Mouse (Mus musculus) hindbrain, embryonic 12.5 days (tissue): ENCODE data around the gene Rps25. TPM values are rescaled to one million over a fixed set of nuclear protein-coding genes. Genes with fewer than 3 reads are reported as not detected.
A peak's percentile ranks its signal among the peaks of the same experiment; 100 is the strongest.
"Not testable (repeated sequence)": the region's sequence is repeated elsewhere in the genome, so short reads cannot be mapped to it uniquely, and the experiment has no call there.

ENCODE experiments used
- ATAC-seq: fragments of 200-750 bp; cut with Nextera tagmentation; 2 replicates; pipeline ENCODE4 v1.8.0; 2017; ENCODE audit warnings: moderate TSS enrichment; ENCODE audit not compliant: low FRiP score
- H3K27ac ChIP-seq: fragments of 300-500 bp; sonication (generic); 2 replicates; pipeline ENCODE4 v1.5.1; 2016; ENCODE audit warnings: mild to moderate bottlenecking
- H3K27me3 ChIP-seq: fragments of 300-500 bp; sonication (generic); 2 replicates; pipeline ENCODE4 v1.6.1; 2016; ENCODE audit warnings: mild to moderate bottlenecking
- H3K36me3 ChIP-seq: fragments of 300-500 bp; sonication (generic); 2 replicates; pipeline ENCODE4 v1.6.1; 2016; ENCODE audit warnings: mild to moderate bottlenecking
- H3K4me1 ChIP-seq: fragments of 300-500 bp; sonication (generic); 2 replicates; pipeline ENCODE4 v1.6.1; 2016
- H3K4me2 ChIP-seq: fragments of 300-500 bp; sonication (generic); replicated peaks from 2 replicates; pipeline ENCODE4 v1.6.1; 2016; ENCODE audit warnings: mild to moderate bottlenecking
- H3K4me3 ChIP-seq: fragments of 300-500 bp; sonication (generic); 2 replicates; pipeline ENCODE4 v1.5.1; 2016; ENCODE audit warnings: mild to moderate bottlenecking
- H3K9ac ChIP-seq: fragments of 300-500 bp; sonication (generic); 2 replicates; pipeline ENCODE4 v1.6.1; 2016; ENCODE audit warnings: mild to moderate bottlenecking, moderate library complexity
- H3K9me3 ChIP-seq: fragments of 300-500 bp; sonication (generic); replicated peaks from 2 replicates; pipeline ENCODE4 v1.6.1; 2016; ENCODE audit warnings: mild to moderate bottlenecking
- WGBS: fragments of 180-500 bp; shearing (Covaris S2); methylation state at CpG from one replicate; pipeline ENCODE4 v1.1.7; 2016; 5-methylcytosine and 5-hydroxymethylcytosine counted together
- polyA plus RNA-seq: library from polyadenylated mRNA; unstranded; fragments of >200 nt; fragmentation: Nextera tagmentation; extraction: Ambion mirVana; gene quantifications from 2 replicates; pipeline ENCODE4 v1.2.1, GENCODE M21; 2016

The Rps25 gene
- polyA plus RNA-seq: 1,265 and 1,340 TPM in 2 replicates

DNA sequence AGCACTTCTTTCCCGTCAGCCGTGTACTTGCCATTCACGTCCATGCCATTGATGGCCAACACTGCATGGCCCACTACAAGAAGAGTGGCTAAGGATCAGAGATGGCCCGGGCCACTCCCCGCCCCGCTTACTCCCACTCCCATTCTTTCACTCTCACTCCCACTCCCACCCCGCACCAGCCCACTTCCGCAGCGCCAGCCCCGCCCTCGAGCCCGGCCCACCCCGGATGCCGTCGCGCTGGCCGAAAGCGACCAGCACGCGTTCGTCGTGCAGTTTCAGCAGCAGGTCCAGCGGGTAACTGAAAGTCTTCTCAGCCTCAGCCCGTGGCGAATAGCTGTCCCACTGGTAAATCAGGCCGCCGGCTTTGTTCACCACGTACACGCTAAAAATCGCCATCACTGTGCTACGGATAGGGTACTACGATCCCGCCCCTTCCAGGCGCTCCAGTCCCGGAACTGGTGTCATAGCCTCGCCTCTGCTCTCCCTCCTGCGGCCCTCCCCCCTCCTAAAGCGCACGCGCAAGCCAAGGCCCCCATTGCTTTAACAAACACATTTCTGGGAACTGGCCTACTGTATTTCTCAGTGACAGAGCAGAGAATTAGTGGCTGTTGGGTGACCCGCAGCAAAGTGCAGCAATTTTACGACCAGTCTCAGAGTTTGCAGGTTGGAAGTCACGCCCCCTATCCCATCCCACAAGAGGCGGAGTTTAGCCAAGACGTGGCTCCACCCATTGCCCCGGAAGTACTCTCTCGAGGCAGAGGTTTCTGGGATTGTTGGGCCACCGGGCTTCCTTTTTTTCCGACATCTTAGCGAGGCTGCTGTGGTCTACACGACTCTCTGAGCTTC lies at the start of gene Rps25, which contains the start of gene Trappc4:
TSS of gene Rps25 (plus strand) at position 234 of the 846 bp plus-strand sequence.
TSS of gene Trappc4 (minus strand) at position 695 of the 846 bp plus-strand sequence.
- H3K36me3 ChIP-seq: peaks cover 62% of the 10 kb centered on the region
- H3K4me2 ChIP-seq: peak within 1 kb of the TSS; percentile 84

DNA sequence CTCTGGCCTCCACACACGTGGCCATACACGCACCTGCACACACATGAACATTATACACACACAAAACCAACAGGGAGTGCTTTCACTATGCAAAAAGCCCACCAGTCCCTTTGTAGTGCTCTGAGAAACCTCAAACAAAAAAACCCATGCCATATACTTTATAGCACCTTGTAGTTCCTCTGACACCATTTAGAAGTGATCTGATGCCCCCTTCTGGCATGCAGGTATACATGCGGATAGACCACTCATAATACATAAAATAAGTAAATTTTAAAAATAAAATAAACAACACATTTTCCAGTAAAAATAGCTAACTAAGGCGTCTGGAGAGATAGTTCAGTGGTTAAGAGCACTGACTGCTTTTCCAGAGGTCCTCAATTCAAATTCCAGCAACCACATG lies 49.7 kb upstream of the Rps25 start:
- Histone ChIP-seq H3K9me3 (no peaks in the 10 kb centered on the region), H3K4me1 (peaks cover 10% of the 10 kb centered on the region), H3K27me3 (no peaks in the 10 kb centered on the region), H3K36me3 (peaks cover 69% of the 10 kb centered on the region), H3K4me3 (no peak overlapping the region), H3K27ac (no peak overlapping the region), H3K4me2 (no peak overlapping the region), H3K9ac (no peak overlapping the region)
- 79% methylated on average over 4 of the region's 4 CpGs for WGBS
- no peak for ATAC-seq

More for the DNA sequence above, at the start of gene Rps25, which contains the start of gene Trappc4:
- Histone ChIP-seq H3K9ac (peak within 1 kb of the TSS; percentile 85), H3K27me3 (no peaks in the 10 kb centered on the region), H3K27ac (peak within 1 kb of the TSS; percentile 96), H3K9me3 (no peaks in the 10 kb centered on the region), H3K4me1 (peaks cover 16% of the 10 kb centered on the region), H3K4me3 (peak within 1 kb of the TSS; percentile 90)
- WGBS: under 1% methylated on average over 51 of the region's 51 CpGs
- peak; percentile 97 for ATAC-seq

DNA sequence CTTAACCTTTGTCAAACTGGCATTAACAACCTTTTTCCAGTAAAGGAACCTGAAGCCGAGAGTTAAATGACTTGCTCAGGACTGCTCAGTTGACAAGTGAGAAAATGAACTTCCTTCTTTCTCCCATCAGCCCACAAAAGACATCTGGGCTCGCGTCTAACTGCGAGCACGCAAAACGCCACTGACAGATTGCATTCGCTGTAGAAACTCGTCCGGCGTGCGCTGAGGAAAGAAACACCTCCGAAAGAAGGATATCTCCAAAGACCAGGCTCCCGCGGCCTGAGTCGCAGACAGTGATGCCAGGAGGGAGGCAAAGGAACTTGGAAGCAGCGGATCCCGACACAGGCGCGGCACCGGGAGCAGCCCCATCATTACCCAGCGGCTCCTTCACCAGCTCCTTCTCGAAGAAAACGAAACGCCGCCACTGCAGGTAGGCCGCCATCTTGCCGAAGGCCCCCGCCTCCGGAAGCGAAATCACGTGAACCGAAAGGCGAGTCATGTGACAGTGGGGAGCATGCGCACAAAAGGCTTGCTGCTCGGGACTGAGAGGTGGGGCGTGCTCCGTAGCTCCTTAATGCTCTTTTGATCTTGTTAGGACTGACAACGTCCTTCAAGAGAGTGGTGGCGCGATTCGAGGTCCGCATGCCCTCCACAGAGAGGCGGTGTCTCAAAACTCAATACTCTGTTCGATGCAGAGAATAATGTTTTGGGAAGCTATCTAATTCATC lies 45.6 kb upstream of the Rps25 start, which contains the start of gene Vps11:
TSS of gene Vps11 (minus strand) at position 481 of the 728 bp plus-strand sequence.
- Histone ChIP-seq H3K27ac (peak within 1 kb of the TSS; percentile 66), H3K4me1 (peaks cover 10% of the 10 kb centered on the region), H3K4me2 (peak within 1 kb of the TSS; percentile 89), H3K27me3 (peaks cover 2% of the 10 kb centered on the region; the same call in 1 of the 2 replicates), H3K9me3 (no peaks in the 10 kb centered on the region), H3K36me3 (peaks cover 28% of the 10 kb centered on the region), H3K4me3 (peak within 1 kb of the TSS; percentile 90), H3K9ac (peak within 1 kb of the TSS; percentile 89)
- ATAC-seq: peak; percentile 85
- WGBS: 1% methylated on average over 44 of the region's 44 CpGs

DNA sequence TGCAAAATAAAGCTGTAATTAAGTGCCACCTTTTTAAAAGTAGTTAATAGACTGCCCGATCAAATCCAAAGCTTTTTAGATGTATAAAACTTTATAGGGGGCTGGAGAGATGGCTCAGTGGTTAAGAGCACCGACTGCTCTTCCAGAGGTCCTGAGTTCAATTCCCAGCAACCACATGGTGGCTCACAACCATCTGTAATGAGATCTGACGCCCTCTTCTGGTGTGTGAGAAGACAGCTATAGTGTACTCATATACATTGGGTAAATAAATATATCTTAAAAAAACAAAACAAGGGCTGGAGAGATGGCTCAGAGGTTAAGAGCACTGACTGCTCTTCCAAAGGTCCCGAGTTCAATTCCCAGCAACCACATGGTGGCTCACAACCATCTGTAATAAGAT lies 45.0 kb upstream of the Rps25 start:
- H3K4me2 ChIP-seq: peak overlapping the region; percentile 89
- peak; percentile 63; the same call in 1 of the 2 replicates for ATAC-seq
- H3K9ac ChIP-seq: not testable (repeated sequence)

DNA sequence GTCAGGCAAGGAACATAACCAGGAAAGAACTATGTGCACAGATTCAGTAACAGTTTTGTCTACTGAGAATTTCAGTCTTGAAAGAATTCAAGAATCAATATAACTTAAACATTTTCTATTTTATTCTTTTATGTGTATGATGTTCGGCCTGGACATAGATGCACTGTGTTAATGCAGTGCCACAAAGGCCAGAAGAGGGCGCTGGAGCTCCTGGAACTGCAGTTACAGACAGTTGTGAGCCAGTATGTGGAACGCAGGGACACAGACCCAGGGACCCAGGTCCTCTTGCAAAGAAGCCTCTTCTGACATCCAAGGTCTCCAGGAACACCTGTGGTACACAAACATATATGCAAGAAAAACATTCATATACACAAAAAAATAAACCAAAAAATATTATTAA lies 42.5 kb upstream of the Rps25 start:
- H3K36me3 ChIP-seq: peaks cover 1% of the 10 kb centered on the region; the same call in 1 of the 2 replicates
- H3K4me2 ChIP-seq: no peak overlapping the region
- H3K4me1 ChIP-seq: peaks cover 8% of the 10 kb centered on the region
- ATAC-seq: no peak
- H3K27ac ChIP-seq: no peak overlapping the region
- no peak overlapping the region for H3K4me3 ChIP-seq
- WGBS: 53% methylated on average over 3 of the region's 3 CpGs
- H3K9me3 ChIP-seq: no peaks in the 10 kb centered on the region
- H3K27me3 ChIP-seq: peaks cover 2% of the 10 kb centered on the region; the same call in 1 of the 2 replicates
- H3K9ac ChIP-seq: no peak overlapping the region

More for the DNA sequence above, 45.0 kb upstream of the Rps25 start:
- peak overlapping the region; percentile 90 for H3K4me3 ChIP-seq
- H3K36me3 ChIP-seq: peaks cover 22% of the 10 kb centered on the region
- WGBS: 44% methylated on average over 4 of the region's 4 CpGs
- H3K9me3 ChIP-seq, H3K27me3 ChIP-seq: not testable (repeated sequence)
- H3K4me1 ChIP-seq: peaks cover 10% of the 10 kb centered on the region
- peak overlapping the region; percentile 66 for H3K27ac ChIP-seq

DNA sequence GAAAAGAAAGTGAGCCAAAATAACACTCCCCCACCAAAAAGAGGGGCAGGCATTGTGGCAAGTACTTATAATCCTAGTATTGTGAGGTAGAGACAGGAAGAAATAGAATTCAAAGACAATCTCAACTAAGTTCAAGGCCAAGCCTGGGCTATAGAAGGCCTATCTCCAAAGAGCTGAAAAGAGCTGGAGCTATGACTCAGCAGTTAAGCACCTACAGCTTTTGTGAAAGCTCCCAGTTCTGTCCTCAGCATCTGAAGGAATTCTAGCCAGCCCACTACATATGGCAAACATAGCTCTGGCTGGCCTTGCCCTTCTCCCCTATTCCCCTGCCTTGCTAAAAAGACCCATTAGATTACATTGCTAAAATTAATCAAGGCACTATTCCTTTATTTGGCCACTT lies 33.6 kb upstream of the Rps25 start:
- Histone ChIP-seq H3K4me1 (peaks cover 2% of the 10 kb centered on the region), H3K4me3 (no peak overlapping the region), H3K4me2 (no peak overlapping the region)

DNA sequence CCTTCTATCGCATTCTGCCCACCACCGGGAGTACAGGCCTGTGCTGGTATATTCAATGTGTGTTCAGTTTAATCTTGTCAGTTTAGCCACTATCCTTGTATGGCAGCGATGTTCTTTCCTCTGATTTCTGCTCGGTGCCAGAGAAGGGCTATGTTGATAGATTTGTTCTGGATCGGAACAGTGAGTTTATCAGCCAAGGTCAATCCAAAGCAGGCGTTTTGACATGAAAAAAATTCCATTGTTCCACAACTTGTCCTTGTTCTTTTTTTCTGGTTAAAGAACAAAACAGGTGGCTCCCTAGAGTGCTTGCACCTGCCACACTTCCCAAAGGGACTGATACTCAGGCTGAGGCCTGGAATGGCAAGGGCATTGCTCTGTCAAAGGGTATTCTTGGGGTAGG lies 30.8 kb upstream of the Rps25 start:
- Histone ChIP-seq H3K9me3 (no peaks in the 10 kb centered on the region), H3K27ac (no peak overlapping the region), H3K4me2 (no peak overlapping the region), H3K27me3 (no peaks in the 10 kb centered on the region), H3K36me3 (peaks cover 3% of the 10 kb centered on the region), H3K4me1 (peaks cover 18% of the 10 kb centered on the region), H3K9ac (no peak overlapping the region), H3K4me3 (no peak overlapping the region)
- 87% methylated on average over 6 of the region's 6 CpGs for WGBS
- ATAC-seq: no peak

More for the DNA sequence above, 33.6 kb upstream of the Rps25 start:
- Histone ChIP-seq H3K27me3 (no peaks in the 10 kb centered on the region), H3K36me3 (no peaks in the 10 kb centered on the region), H3K27ac (no peak overlapping the region), H3K9me3 (no peaks in the 10 kb centered on the region), H3K9ac (no peak overlapping the region)
- ATAC-seq: no peak

DNA sequence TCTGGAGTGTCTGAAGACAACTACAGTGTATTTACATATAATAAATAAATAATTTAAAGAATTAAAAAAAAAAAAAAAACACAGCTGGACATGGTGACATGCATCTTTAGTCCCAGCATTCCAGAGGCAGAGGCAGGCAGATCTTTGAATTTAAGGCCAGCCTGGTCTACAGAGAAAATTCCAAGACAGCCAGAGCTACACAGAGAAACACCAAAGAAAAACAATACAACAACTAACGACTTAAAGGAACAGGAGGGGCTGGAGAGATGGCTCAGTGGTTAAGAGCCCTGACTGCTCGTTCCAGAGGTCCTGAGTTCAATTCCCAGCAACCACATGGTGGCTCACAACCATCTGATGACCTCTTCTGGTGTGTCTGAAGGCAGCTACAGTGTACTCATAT lies 29.6 kb upstream of the Rps25 start:
- not testable (repeated sequence) for ATAC-seq

DNA sequence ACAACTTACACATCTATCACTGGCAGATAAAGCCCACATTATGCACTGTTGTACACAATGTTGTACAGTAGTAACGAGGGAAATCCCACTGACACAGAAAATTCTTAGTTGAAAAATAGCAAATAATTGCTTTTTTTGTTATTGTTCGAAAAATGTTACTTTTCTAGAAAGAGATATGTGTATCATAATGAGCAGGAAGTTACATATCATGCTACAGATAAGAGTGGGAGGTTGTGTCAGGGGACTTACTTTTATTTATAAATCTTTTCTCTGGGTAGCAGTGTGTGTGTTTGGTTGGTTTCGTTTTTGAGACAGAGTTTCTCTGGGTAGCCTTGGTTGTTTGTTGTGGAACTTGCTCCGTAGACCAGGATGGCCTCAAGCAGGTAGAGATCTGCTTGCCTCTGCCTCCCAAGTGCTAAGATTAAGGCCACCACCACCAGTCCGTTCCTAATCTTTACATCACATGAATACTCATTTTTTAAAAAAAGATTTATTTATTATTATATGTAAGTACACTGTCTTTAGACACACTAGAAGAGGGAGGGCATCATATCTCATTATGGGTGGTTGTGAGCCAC lies 28.7 kb upstream of the Rps25 start:
- no peaks in the 10 kb centered on the region for H3K9me3 ChIP-seq
- ATAC-seq: no peak
- H3K27me3 ChIP-seq: no peaks in the 10 kb centered on the region
- H3K27ac ChIP-seq: peak overlapping the region; percentile 87; the same call in 1 of the 2 replicates
- 92% methylated on average over 5 of the region's 5 CpGs for WGBS
- peak overlapping the region; percentile 83 for H3K4me3 ChIP-seq
- peak overlapping the region; percentile 73 for H3K9ac ChIP-seq
- peaks cover 24% of the 10 kb centered on the region for H3K36me3 ChIP-seq
- H3K4me2 ChIP-seq: peak overlapping the region; percentile 97
- peaks cover 19% of the 10 kb centered on the region for H3K4me1 ChIP-seq

More for the DNA sequence above, 29.6 kb upstream of the Rps25 start:
- 94% methylated on average over 2 of the region's 2 CpGs for WGBS
- H3K9me3 ChIP-seq, H3K27ac ChIP-seq, H3K4me2 ChIP-seq, H3K4me3 ChIP-seq, H3K9ac ChIP-seq, H3K27me3 ChIP-seq: not testable (repeated sequence)
- peaks cover 15% of the 10 kb centered on the region for H3K36me3 ChIP-seq
- H3K4me1 ChIP-seq: peaks cover 19% of the 10 kb centered on the region

DNA sequence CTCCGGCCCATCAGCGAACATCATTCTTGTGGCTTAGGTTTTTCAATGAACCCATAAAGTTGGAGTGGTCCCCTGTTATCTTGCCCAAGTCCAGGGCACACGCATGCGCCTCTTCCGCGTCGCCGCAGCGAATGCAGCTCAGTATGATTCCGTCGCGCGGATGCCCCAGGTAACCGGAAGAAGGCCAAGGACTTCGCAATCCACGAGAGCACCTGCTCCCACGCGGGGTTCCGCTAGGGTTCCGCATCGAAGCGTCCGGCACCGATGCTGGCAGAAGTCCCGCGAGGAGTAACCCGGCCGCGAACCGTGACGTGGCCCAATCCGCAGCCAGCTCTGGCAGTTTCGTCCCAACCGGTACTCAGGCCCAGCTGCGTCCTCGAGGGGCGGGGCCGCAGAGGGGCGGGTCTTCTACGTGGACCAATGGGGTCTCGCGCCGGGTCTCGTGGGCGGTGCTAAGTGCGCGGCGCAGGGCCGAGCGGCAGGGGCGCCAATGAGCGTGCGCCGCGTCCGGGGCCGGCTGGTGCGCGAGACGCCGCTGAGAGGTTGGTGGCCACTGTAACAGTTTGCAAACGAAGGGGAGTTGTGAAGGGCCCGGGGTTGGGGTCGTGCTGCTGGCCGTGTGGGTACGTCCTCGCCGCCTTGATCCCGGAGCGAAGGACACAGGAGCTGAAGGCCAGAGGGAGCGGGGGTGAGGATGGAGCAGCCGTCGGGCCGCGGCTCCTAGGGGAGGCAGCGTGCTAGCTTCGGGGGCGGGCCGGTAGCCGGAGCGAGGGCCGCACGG lies 27.7 kb upstream of the Rps25 start, which contains the start of gene Hyou1:
TSS of gene Hyou1 (plus strand) at position 437 of the 781 bp plus-strand sequence.
- peaks cover 35% of the 10 kb centered on the region for H3K36me3 ChIP-seq
- peak within 1 kb of the TSS; percentile 83 for H3K4me3 ChIP-seq
- peak within 1 kb of the TSS; percentile 97 for H3K4me2 ChIP-seq
- peaks cover 19% of the 10 kb centered on the region for H3K4me1 ChIP-seq
- peak within 1 kb of the TSS; percentile 87 for H3K27ac ChIP-seq
- no peaks in the 10 kb centered on the region for H3K27me3 ChIP-seq
- no peaks in the 10 kb centered on the region for H3K9me3 ChIP-seq
- H3K9ac ChIP-seq: peak within 1 kb of the TSS; percentile 94
- under 1% methylated on average over 83 of the region's 83 CpGs for WGBS
- peak; percentile 97 for ATAC-seq

DNA sequence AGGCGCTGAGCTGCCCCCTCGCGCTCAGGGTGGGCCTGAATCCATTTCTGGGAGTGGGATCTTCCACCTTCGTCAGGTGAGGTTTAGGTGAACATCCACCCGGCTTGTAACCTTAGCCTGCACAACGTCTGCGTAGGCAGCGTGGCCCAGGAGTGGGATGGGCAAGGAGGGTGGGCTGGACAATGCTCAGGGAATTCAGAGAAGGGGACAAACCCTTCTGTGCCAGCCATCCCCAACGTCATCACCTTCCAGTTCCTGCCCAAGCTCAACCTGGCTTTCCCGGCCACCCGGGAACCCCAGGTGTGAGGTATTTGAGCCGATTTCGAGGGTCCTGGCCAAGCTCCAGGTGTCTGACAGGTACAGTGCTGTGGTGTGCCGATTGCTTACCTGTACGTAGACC lies 27.1 kb upstream of the Rps25 start:
- peak overlapping the region; percentile 94 for H3K9ac ChIP-seq
- no peaks in the 10 kb centered on the region for H3K9me3 ChIP-seq
- peak overlapping the region; percentile 83 for H3K4me3 ChIP-seq
- WGBS: 11% methylated on average over 15 of the region's 15 CpGs
- ATAC-seq: peak; percentile 30; the same call in 1 of the 2 replicates
- H3K36me3 ChIP-seq: peaks cover 41% of the 10 kb centered on the region
- H3K4me2 ChIP-seq: peak overlapping the region; percentile 97
- peak overlapping the region; percentile 81 for H3K27ac ChIP-seq
- peaks cover 19% of the 10 kb centered on the region for H3K4me1 ChIP-seq
- no peaks in the 10 kb centered on the region for H3K27me3 ChIP-seq
